Mouse (Mus musculus) bone marrow, adult 2 months (tissue): ENCODE measurements at regions not wholly inside any gene's neighbourhood (a gene's known extent, or its start where the extent isn't known, plus 50 kb on each side); places are given as distances from the start of the nearest gene placed in this dataset.
A peak's percentile ranks its signal among the peaks of the same experiment; 100 is the strongest.

Source experiments
- H3K27ac ChIP-seq: fragments of 200-500 bp; 2 replicates; pipeline ENCODE4 v1.5.1; 2012; ENCODE audit warnings: low read depth, mild to moderate bottlenecking, control low read depth, inconsistent platforms, low read length; ENCODE audit not compliant: control insufficient read depth, poor library complexity, insufficient read depth
- H3K4me1 ChIP-seq: fragments of 200-500 bp; 2 replicates; pipeline ENCODE4 v1.6.1; 2011; ENCODE audit warnings: low read length; ENCODE audit not compliant: control insufficient read depth, insufficient read depth
- H3K4me3 ChIP-seq: fragments of 200-500 bp; replicated peaks from 2 replicates; pipeline ENCODE3; 2011; ENCODE audit warnings: mild to moderate bottlenecking, low read depth, low read length, control low read depth; ENCODE audit not compliant: control insufficient read depth
- CTCF ChIP-seq: fragments of 200-500 bp; IDR thresholded peaks from 2 replicates; pipeline ENCODE4 v1.5.1; 2011; ENCODE audit warnings: low read length, control low read depth; ENCODE audit not compliant: control insufficient read depth, insufficient read depth
- POLR2A ChIP-seq: fragments of 200-500 bp; IDR thresholded peaks from 2 replicates; pipeline ENCODE4 v1.6.1; 2011; ENCODE audit warnings: low read depth, mild to moderate bottlenecking, control low read depth, low read length, borderline replicate concordance; ENCODE audit not compliant: control insufficient read depth
- WGBS: fragments of 180-500 bp; shearing (Covaris S2); methylation state at CpG from one replicate; pipeline ENCODE4 v1.1.7; 2018; 5-methylcytosine and 5-hydroxymethylcytosine counted together

GRCm38 (mm10) chr6:100176914-100177560 lies 110.2 kb downstream of the Rybp start:
- TF ChIP-seq POLR2A (no peak), CTCF (no peak)
- no peak overlapping the region for H3K27ac ChIP-seq
- no peak overlapping the region for H3K4me3 ChIP-seq
- WGBS, result 87% methylated on average over 11 of the region's 11 CpGs
- H3K4me1 ChIP-seq, result no peaks in the 10 kb centered on the region; the same call in 1 of the 2 replicates

- WGBS, result 3% methylated on average over 22 of the region's 22 CpGs
- H3K4me3 ChIP-seq, result no peak overlapping the region
Observed at GRCm38 (mm10) chr6:100170711-100171348, 116.5 kb downstream of the Rybp start.

GRCm38 (mm10) chr6:100167321-100167720 lies 120.0 kb downstream of the Rybp start:
- WGBS, result 63% methylated on average over 5 of the region's 5 CpGs
- TF ChIP-seq POLR2A (no peak), CTCF (no peak)
- no peak overlapping the region for H3K4me3 ChIP-seq
- H3K4me1 ChIP-seq, result no peaks in the 10 kb centered on the region; the same call in 1 of the 2 replicates
- H3K27ac ChIP-seq, result no peak overlapping the region

More at GRCm38 (mm10) chr6:100170711-100171348, 116.5 kb downstream of the Rybp start:
- Histone ChIP-seq H3K4me1 (no peaks in the 10 kb centered on the region; the same call in 1 of the 2 replicates), H3K27ac (no peak overlapping the region)
- TF ChIP-seq POLR2A, result no peak
- TF ChIP-seq CTCF, result no peak

- no peaks in the 10 kb centered on the region; the same call in 1 of the 2 replicates for H3K4me1 ChIP-seq
- TF ChIP-seq POLR2A (no peak), CTCF (no peak)
- H3K27ac ChIP-seq, result no peak overlapping the region
- no peak overlapping the region for H3K4me3 ChIP-seq
- 54% methylated on average over 3 of the region's 3 CpGs for WGBS
Observed at GRCm38 (mm10) chr6:100165746-100166145, 121.5 kb downstream of the Rybp start.

GRCm38 (mm10) chr6:100164162-100164561 lies 123.1 kb downstream of the Rybp start:
- TF ChIP-seq POLR2A (no peak), CTCF (no peak)
- WGBS, result 55% methylated on average over 4 of the region's 4 CpGs
- Histone ChIP-seq H3K27ac (no peak overlapping the region), H3K4me3 (no peak overlapping the region), H3K4me1 (no peaks in the 10 kb centered on the region; the same call in 1 of the 2 replicates)

GRCm38 (mm10) chr6:100163814-100164130 lies 123.5 kb downstream of the Rybp start:
- no peak for TF ChIP-seq POLR2A
- no peak for TF ChIP-seq CTCF
- Histone ChIP-seq H3K4me3 (no peak overlapping the region), H3K27ac (no peak overlapping the region), H3K4me1 (no peaks in the 10 kb centered on the region; the same call in 1 of the 2 replicates)
- WGBS, result 46% methylated on average over 5 of the region's 5 CpGs

- no peak overlapping the region for H3K27ac ChIP-seq
- H3K4me3 ChIP-seq, result no peak overlapping the region
- no peaks in the 10 kb centered on the region; the same call in 1 of the 2 replicates for H3K4me1 ChIP-seq
- 11% methylated on average over 17 of the region's 17 CpGs for WGBS
- TF ChIP-seq CTCF (peak; percentile 35; the same call in 1 of the 2 replicates), POLR2A (peak; percentile 21; the same call in 1 of the 2 replicates)
Observed at GRCm38 (mm10) chr6:100162961-100163813, 124.1 kb downstream of the Rybp start.

- 82% methylated on average over 8 of the region's 8 CpGs for WGBS
- Histone ChIP-seq H3K27ac (no peak overlapping the region), H3K4me1 (no peaks in the 10 kb centered on the region; the same call in 1 of the 2 replicates), H3K4me3 (no peak overlapping the region)
- TF ChIP-seq POLR2A, result no peak
- TF ChIP-seq CTCF, result no peak
Observed at GRCm38 (mm10) chr6:100160670-100161069, 126.6 kb downstream of the Rybp start.
